Mouse (Mus musculus): ENCODE data around the gene Crebbp.
"Not testable (repeated sequence)": the region's sequence is repeated elsewhere in the genome, so short reads cannot be mapped to it uniquely, and the experiment has no call there.

Crebbp gene

DNA sequence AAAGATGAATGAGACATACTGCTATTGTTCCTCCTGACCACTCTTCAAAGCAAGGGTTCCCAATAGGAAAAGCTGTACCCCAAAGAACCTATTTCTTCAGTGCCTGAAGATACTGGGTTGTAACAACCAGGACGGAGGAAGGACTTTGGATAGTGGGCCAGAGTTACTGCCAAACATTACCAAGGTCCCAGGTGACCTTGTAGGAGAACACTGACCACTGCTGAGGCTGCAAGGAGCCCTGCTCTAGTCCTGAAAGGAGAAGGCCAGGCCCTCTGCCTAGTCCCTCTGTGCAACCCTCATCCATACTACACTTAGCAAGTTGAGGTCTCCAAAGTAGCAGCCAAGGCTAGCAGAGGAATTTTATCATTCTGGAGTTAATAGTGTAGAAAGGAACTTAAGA lies 60.7 kb downstream of the Crebbp start:
- in situ Hi-C loops (cut with MboI), result no loop called here

DNA sequence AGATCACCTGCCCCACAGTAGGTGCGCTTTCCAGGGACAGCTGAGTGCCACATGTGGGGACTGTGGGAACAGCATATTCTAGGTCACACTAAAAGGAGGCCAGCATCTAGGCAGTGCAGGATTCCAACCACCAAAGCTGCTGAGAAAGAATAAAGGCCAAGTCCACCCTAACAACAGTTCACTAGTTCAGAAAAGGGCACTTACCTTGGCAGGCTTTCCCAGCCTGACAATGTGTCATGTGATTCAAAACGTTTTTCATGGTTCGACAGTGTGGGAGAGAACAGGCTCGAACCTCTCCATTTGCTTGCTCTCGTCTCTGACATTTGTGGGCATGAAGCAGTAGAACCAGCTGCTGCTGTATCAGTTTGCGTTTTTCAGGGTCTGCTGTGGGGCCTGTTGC lies 75.3 kb downstream of the Crebbp start:
- in situ Hi-C loops (cut with MboI), result no loop called here

DNA sequence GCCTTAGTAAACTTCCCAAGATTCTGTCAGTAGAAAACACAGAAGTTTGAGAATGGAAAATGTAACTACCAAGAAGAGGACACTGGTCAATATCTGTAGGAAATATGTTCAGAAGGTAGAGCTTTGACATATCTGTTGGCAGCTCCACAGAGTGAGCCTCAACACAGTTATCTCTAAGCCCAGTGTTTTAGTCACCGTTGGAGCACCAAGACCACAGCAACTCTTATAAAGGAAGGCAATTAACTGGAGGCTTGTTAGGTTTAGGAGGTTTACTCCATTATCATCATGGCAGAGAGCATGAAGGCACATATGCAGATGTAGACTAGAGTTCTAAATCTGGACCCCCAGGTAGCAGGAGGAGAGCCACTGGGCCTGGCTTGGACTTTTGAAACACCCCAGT lies 80.0 kb downstream of the Crebbp start:
- in situ Hi-C loops (cut with MboI), result no loop called here

DNA sequence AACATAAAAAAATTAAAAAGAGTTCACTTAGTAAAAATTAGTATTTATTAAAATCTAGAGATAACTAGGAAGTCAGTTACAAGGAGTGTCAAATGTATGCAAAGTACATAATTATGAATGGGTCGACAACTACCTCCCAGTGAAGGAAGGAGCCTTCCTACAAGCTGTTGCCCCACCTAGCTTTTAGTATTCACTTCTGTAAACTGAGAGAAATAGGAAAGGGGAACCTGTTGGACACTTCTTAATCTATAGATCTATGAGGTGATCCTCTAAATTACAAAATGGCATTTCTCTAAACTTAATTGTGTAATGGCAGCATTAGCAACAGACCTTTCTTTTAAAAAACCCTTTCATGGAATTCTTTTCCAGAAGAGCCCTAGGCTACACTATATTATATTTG lies 84.9 kb downstream of the Crebbp start:
- in situ Hi-C loops (cut with MboI), result no loop called here

DNA sequence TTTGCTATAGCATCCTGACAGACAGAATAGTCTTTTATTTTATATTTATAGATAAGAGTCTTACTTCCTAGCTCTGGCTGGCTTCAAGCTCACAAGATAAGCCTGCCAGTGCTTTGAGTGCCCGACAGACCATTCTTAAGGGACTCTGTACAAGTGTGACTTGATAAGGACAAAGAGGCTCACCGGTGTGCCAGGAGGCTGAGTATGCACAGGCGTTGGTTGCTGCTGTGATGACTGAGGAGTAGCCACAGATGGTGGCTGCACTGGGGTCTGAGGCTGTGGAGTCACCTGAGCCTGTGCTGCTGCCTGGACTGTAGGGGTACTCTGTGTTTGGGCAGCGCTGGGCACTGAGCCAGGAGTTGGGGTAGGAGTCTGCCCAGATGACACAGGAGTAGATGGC lies 96.7 kb downstream of the Crebbp start:
- in situ Hi-C loops (cut with MboI), result no loop called here

DNA sequence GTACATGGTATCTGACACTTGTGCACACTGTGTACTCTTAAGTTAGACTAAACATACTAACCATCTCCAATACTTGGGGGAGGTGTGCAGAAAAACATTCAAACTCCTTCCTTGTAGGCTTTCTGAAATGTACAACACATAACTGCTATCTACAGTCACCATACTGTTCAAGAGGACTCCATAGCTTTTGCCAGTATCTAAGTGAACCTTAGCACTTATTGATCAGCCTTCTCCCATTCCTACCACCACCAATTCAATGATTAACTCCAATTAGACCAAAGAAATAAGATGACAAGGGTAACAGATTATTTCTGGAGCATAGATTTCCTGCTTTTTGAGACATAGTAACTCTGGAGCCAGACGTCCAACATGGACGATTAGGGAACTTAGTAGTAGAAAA lies 113.4 kb downstream of the Crebbp start:
- in situ Hi-C loops (cut with MboI), result no loop called here

DNA sequence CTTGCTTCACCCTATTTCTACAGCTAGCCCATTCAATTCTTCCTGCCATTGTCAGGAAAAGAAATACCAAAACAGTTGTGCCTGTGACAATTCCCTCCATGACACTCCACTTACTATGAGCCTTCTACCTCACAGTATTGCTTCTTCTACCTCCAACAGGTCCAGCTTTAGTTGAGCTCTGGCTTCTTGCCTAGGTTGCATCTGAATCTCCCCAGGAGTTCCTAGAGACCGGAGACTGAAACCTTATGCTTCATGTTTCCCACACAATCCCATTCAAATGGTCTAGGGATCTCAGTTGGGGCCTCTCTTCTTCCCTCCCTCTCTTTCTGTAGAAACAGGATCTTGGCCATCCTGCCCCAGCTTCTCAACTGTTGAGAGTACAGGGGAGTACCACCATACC lies 116.3 kb downstream of the Crebbp start:
- in situ Hi-C loops (cut with MboI), result no loop called here

DNA sequence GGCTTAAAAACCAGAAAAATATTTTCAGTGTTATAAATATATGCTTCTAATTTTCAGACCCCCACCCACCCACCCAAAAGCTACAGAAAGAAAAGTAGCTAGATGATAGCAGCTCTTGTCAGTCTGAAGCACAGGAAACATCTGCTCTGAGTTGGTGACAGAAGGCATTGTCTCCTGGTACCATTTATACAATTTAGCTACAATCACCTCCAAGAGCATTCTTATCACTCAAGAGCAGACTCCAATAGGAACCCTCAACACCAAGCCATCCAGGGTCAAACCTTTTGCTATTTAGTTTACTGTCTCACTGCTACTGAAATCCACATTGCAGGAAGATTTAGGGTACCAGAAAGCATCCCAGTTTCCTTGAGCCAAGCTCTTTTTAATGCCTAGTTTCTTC lies 116.9 kb downstream of the Crebbp start:
- in situ Hi-C loops (cut with MboI), result no loop called here

DNA sequence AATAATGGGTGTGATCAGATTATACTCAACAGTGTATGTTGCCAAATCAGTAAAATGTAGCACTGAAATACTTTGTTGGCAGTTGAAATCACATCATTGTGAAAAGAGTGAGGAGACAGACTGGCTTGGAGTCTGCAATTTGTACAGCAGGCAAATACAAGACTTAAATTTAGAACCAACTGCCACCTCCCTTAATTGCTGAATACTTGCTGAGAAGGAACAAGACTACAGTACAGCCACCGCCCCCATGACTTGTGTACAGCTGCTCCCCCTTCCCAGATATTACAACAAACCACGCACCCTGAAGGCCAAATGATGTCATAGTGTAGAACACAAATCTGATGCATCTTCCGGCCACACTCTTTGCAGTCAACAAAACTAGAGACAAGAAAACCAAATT lies 117.7 kb downstream of the Crebbp start:
- in situ Hi-C loops (cut with MboI), result no loop called here

DNA sequence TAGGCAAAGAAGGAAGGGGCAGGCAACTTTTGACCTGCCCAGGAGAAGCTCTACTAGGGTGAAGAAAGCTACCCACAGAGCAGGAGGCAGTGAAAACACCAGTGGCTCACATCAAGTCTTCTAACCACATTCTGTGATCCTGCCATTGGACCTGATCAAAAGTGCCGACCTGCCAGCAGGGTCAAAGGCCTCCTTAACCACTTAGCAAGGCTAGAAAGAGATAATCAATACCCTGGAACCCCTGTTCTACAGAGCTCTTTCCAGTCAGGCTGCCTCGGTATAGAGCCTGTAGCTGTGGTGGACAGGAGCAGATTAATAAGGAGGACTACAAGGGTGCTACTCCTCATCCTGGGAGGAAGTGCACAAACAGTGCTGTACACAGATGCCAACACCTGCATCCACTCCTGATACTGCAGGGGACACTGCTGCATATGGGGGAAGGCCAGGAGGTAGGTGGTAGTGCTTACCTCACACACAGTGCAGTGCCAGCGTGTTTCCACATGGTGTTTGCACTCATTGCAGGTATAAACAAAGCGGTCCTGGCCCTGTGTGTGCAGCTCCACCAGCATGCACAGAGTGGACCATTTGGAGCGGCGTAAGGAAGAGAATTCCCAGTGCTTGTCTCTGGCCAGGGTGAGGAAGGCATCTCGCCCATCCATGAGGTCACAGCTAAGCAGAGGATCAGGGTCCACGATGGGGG lies 126.4 kb downstream of the Crebbp start:
- in situ Hi-C loops (cut with MboI), result no loop called here

DNA sequence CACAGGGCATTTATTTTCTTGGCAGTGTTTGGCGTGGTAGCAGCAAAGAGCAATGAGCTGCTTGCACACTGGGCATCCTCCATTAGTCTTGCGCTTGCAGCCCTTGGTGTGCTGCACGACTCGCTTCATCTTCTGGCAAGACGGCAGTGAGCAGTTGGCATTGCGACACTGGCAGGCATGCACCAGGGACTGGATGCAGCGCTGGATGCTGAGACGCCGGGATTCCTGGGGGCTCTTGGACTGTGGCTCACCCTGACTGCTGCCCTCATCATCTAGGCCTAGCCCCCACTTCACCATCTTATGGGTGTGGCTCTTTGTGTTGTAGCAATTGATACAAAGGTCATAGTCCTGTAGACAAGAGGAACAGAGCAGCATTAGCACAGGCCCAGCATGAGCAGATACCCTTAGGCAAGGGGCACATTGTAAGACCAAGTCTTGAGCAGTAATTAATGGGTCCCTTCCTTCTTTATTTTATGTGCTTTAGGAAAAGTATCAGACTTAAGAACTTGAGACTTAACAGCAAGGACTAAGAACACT lies 127.9 kb downstream of the Crebbp start:
- in situ Hi-C loops (cut with MboI), result no loop called here

DNA sequence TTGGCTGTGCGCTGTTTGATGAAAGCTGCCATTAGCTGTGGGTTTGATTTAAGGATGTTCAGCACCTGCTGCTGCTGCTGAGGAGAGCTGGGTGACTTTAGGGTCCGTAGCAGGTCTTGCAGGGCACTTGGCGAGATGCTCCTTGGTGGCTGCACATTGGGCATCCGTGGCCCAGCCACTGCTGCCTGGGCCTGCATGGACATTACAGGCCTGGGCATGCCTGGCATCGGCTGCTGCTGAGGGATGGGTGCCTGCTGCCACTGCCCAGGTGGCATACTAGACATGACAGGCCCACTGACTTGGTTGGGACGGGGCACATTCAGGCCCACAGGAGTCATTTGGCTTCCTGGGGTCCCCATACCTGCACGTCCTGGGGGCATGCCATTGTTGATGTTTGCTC lies 128.7 kb downstream of the Crebbp start:
- in situ Hi-C loops (cut with MboI), result no loop called here

DNA sequence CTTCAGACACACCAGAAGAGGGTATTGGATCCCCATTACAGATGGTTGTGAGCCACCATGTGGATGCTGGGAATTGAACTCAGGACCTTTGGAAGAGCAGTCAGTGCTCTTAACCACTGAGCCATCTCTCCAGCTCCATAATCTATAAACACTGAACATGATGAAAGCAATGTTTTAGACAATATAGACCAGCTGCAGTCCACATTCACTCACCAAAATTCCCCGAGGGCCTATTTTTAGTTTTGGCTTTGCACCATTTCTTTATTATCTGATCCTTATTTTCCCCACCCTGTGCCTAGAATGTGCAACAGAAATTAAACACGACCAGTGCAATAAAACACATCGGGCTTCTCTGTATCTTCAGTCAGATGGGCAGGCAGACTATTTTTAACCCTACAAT lies 133.4 kb downstream of the Crebbp start:
- in situ Hi-C loops (cut with MboI), result not testable (repeated sequence)

DNA sequence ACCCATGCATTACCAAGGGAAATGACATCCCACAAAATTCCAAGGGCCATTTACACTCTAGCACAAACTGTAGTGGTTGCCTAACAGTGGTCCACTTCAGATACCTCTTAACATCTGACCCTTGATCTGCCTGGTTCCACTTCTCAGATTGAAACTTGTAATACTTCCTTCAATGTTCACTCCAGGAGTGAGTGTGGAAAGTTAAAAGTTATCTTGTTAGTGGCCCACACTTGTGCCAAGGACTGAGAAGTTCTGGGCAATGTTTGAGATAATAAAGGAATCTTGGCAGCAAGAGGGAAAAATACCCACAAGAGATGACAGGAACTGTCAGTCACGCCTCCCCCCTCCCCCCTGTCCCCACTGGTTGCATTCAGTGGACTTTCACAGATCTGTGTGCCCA lies 134.1 kb downstream of the Crebbp start:
- in situ Hi-C loops (cut with MboI), result no loop called here

DNA sequence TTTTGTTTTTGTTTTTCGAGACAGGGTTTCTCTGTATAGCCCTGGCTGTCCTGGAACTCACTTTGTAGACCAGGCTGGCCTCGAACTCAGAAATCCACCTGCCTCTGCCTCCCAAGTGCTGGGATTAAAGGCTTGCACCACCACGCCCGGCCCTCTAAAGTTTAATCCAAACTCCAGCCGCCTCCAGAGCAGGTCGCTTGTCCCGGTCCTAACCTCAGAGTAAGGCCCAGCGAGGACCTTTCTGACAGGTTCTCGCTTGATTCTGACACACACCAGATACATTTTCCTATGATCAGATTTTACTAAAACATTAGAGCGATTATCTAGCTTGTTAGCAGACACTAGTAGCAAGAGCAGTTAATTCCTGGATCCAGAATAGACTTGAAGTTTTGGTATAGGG lies 135.5 kb downstream of the Crebbp start:
- in situ Hi-C loops (cut with MboI), result not testable (repeated sequence)

DNA sequence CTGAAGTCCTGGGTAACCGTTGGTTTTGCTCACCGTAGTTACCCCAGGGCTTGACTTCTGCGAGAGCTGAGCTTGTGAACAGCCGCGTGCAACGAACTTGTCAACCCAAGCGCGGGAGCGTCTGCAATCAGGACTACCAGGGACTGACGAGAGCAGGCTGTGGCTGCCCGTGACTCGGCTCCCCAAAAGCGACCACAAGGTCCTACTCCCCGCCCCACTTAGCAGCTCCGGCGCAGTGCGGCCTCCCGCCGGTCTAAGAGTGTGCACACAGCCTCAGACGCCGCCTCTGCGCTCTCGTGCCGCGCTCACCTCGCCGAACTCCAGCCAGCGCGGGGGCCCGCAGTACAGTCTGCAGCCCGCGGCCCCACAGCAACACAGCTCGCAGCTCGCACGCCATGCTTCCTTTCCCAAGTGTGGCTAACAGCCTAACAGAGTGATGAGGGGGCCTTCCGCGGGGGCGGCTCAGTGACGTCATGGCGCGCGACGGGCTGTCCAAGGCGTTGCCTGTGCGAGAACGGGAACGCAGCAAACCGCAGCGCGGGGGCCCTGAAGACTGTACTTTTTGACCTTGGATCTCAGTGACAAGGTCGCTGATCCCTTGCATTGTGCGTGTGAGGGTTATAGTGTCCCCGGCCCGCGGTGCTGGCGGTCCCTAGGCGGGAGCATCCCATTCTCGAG lies 136.3 kb downstream of the Crebbp start, which contains the start of gene Trap1:
Trap1 (minus strand) TSS at position 444 of the 678 bp plus-strand sequence.
- in situ Hi-C loops (cut with MboI), result no loop called here

DNA sequence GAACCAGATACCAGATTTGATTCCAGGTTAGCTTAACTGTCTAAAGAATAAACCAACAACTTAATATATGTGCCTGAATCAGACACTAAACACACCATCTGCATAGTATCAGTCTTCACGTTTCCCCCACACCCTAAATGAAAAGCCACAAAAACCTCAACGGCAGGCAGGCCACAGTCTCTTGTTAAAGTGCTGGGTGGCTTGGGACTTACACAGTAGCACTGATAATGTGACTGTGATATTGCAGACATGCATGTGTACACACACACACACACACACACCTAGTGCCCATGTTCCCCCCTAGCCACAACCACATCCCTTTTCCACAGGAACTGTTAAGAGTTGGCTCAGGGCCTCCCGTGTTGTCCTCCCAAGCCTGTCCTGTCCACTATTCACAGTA lies 139.0 kb downstream of the Crebbp start:
- in situ Hi-C loops (cut with MboI), result no loop called here

DNA sequence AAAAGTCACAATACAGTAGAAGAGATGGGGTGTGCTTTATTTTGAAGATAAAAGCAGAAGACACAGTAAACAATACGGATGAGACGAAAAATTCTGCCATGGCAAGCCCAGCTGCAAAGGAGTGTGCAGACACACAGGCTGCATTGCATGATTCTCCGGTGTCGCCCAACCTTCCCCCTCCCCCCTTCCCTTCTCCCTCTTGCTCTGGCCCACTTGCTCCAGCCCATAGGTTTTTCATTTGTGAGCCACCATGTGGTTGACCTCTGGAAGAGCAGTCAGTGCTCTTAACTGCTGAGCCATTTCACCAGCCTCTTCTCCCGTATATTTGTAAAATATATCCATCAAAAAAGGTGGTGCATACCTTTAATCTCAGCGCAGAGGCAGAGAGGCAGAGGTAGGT lies 139.5 kb downstream of the Crebbp start:
- in situ Hi-C loops (cut with MboI), result no loop called here

DNA sequence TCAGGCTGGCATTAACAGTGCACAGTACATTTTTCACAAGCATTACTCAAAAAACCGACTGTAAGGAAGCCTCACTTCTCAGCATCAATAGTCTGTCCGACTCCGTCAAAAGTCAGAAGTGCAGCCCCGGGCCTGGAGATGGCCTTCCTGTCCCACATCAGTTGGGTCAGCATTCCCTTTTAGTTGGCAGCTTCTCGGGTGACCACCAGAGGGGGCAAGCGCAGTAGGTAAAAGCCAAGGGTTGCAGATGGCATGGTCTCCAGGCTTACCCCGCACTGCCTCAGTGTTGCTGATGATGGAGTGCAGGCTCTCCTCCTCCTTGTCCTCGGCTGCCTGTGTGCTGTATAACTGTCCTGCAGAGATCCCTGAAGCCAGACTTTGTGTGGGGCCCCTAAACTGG lies 145.2 kb downstream of the Crebbp start:
- in situ Hi-C loops (cut with MboI), result loop anchor here (10.0 kb wide), 1 partner anchor 216 kb away; no protein-coding TSS in a partner anchor

DNA sequence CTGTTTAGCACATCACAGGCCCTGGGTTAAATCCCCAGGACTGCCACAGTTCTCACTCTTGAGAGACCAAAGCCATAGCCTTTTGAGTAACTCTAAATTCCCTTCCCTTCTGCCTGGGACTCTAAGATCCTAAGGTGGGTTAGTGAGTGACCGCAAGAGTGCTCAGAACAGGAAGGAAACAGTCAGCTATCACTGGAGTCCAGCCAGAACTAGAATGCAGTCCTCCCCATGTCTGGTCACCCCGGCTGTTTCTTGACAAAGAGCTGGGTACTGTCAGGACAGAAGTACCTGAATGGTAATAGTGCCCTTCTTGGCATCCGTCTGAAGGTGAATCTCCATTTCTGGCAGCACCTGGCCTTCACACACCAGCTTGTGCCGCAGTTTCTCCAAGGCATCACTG lies 148.9 kb downstream of the Crebbp start:
- in situ Hi-C loops (cut with MboI), result loop anchor here (10.0 kb wide), 1 partner anchor 220 kb away; no protein-coding TSS in a partner anchor

DNA sequence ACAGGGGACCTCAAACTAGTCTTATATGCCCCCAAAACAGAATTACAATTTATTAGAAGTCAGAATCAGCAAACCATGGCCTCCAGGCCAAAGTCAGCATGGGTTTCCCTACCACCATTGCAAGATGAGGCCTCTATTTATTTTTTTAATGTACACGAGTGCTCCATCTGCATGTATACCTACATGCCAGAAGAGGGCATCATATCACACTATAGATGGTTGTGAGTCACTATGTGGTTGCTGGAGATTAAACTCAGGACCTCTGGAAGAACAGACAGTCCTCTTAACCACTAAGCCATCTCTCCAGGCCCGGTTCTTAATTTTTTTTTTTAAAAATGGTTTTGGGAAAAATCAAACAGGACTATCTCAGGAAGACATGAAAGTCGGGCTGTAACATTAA lies 160.0 kb downstream of the Crebbp start:
- in situ Hi-C loops (cut with MboI), result no loop called here

DNA sequence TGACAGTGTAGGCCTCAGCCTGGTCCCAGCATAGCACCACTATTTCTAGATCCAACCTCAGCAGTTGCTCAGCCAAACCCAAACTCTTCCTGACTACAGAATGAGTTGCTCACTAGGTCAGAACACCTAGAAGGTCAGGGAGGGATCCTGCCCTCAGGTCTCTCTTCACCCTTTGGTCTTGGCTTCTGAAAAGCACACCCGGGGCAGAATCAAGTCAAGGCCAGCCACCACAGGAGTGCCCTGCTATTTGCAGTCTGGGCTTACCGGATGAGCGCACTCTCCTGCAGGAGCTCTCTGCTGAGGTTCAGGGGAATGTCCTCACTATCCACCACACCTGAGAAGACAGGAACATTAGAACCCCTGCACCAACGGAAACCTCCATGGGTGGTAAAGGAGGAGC lies 161.2 kb downstream of the Crebbp start:
- in situ Hi-C loops (cut with MboI), result no loop called here

DNA sequence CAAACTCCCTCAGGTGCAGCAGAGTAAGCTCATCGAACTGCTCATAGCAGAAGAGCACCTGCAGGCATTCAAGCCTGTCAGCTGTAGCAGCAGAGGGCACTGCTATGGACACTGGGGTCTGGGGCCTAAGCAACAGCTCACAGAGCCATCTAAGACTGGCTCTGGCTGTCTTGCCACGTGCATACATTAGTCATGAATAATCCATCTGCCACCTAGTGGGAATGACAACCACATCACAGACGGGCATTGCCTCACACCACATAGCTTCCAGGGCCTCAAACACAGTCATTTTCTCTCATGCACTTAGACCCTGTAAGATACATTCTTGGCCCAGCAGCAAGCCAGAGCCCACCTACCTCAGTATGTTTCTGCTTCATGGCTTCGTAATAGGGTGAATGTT lies 168.3 kb downstream of the Crebbp start:
- in situ Hi-C loops (cut with MboI), result no loop called here
